Mouse (Mus musculus) intestine, postnatal 0 days (tissue): Measurements from ENCODE around the gene Atp6v0e. TPM values are rescaled to one million over a fixed set of nuclear protein-coding genes. Genes with fewer than 3 reads are reported as not detected.

Experiments
- ATAC-seq: fragments of 200-750 bp; cut with Nextera tagmentation; 2 replicates; pipeline ENCODE4 v1.8.0; 2017; ENCODE audit warnings: mild to moderate bottlenecking, moderate TSS enrichment, moderate library complexity
- H3K27ac ChIP-seq: fragments of 300-500 bp; sonication (generic); 2 replicates; pipeline ENCODE4 v1.5.1; 2014; ENCODE audit warnings: mild to moderate bottlenecking, low read depth, low read length, moderate library complexity
- H3K27me3 ChIP-seq: fragments of 300-500 bp; sonication (generic); replicated peaks from 2 replicates; pipeline ENCODE4 v1.6.1; 2014; ENCODE audit warnings: low read length, mixed read lengths; ENCODE audit not compliant: control insufficient read depth, insufficient read depth
- H3K36me3 ChIP-seq: fragments of 300-500 bp; sonication (generic); 2 replicates; pipeline ENCODE4 v1.6.1; 2014; ENCODE audit warnings: mild to moderate bottlenecking, moderate library complexity; ENCODE audit not compliant: control insufficient read depth, insufficient read depth
- H3K4me1 ChIP-seq: fragments of 300-500 bp; sonication (generic); replicated peaks from 2 replicates; pipeline ENCODE4 v1.6.1; 2014; ENCODE audit warnings: antibody characterized with exemption, low read length, mixed read lengths; ENCODE audit not compliant: control insufficient read depth, insufficient read depth
- H3K4me2 ChIP-seq: fragments of 300-500 bp; sonication (generic); replicated peaks from 2 replicates; pipeline ENCODE4 v1.6.1; 2014; ENCODE audit warnings: low read depth, mild to moderate bottlenecking, moderate library complexity
- H3K4me3 ChIP-seq: fragments of 300-500 bp; sonication (generic); 2 replicates; pipeline ENCODE4 v1.5.1; 2014; ENCODE audit warnings: low read depth, low read length
- H3K9ac ChIP-seq: fragments of 300-500 bp; sonication (generic); 2 replicates; pipeline ENCODE4 v1.6.1; 2014; ENCODE audit warnings: mild to moderate bottlenecking, low read depth, low read length
- H3K9me3 ChIP-seq: fragments of 300-500 bp; sonication (generic); 2 replicates; pipeline ENCODE4 v1.6.1; 2016; ENCODE audit warnings: mixed run types; ENCODE audit not compliant: control insufficient read depth
- CTCF ChIP-seq: sonication (generic); IDR thresholded peaks from 2 replicates; pipeline ENCODE4 v1.5.1; 2016; ENCODE audit warnings: low read depth, mild to moderate bottlenecking, control low read depth, antibody characterized with exemption, moderate library complexity
- WGBS: fragments of 180-500 bp; shearing (Covaris S2); extraction: QIAGEN DNeasy Blood & Tissue Kit; methylation state at CpG from one replicate; pipeline ENCODE4 v1.1.7; 2014; 5-methylcytosine and 5-hydroxymethylcytosine counted together
- polyA plus RNA-seq: library from polyadenylated mRNA; unstranded; fragments of >200 nt; fragmentation: Nextera tagmentation; extraction: Ambion mirVana; gene quantifications from 2 replicates; pipeline ENCODE4 v1.2.1, GENCODE M21; 2015

Gene Atp6v0e
- polyA plus RNA-seq, 1 experiment from 2014 or later, result 571 TPM

- WGBS, result 81% methylated on average over 9 of the region's 9 CpGs
- Histone ChIP-seq H3K36me3 (peaks cover 65% of the 10 kb centered on the region), H3K27me3 (no peaks in the 10 kb centered on the region), H3K27ac (no peak overlapping the region), H3K9ac (no peak overlapping the region), H3K4me1 (no peaks in the 10 kb centered on the region), H3K4me3 (no peak overlapping the region), H3K4me2 (no peak overlapping the region), H3K9me3 (no peaks in the 10 kb centered on the region)
- no peak for ATAC-seq
- no peak for TF ChIP-seq CTCF
These were observed 18.3 kb upstream of the Atp6v0e start for GRCm38 (mm10) chr17:26644509-26645410.

DNA sequence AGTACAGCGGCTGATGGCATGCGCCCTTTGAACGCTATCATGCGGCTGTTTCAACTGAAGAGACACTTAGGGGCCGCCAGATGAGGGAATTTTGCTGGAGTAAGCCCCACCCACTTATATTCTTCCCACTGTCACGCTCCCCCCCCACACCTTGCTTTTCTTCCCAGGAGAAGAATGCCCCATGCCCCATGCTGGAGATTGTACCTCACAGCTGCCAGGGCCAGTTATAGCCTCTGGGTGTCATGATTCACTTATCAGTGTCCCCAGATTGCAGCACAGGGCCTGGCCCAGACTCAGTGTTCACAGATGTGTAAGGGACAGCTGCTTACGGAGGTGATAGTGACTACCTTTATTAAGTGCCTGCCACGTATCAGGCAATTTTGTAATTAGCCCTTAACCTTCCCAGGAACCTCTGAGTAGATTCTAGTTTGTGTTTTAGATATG is 17.6 kb upstream of the Atp6v0e start:
- ATAC-seq, result no peak; the same call in 1 of the 2 replicates
- no peak overlapping the region for H3K9ac ChIP-seq
- H3K9me3 ChIP-seq, result no peaks in the 10 kb centered on the region
- no peak overlapping the region for H3K4me3 ChIP-seq
- TF ChIP-seq CTCF, result no peak
- no peak overlapping the region for H3K27ac ChIP-seq
- H3K27me3 ChIP-seq, result no peaks in the 10 kb centered on the region
- H3K36me3 ChIP-seq, result peaks cover 59% of the 10 kb centered on the region
- H3K4me1 ChIP-seq, result no peaks in the 10 kb centered on the region
- no peak overlapping the region for H3K4me2 ChIP-seq
- 82% methylated on average over 8 of the region's 8 CpGs for WGBS

GRCm38 (mm10) chr17:26647283-26647682 is 15.7 kb upstream of the Atp6v0e start:
- Histone ChIP-seq H3K9ac (no peak overlapping the region), H3K4me1 (no peaks in the 10 kb centered on the region), H3K4me2 (no peak overlapping the region), H3K27me3 (no peaks in the 10 kb centered on the region), H3K4me3 (no peak overlapping the region), H3K9me3 (no peaks in the 10 kb centered on the region), H3K36me3 (peaks cover 40% of the 10 kb centered on the region), H3K27ac (peak overlapping the region; percentile 21; the same call in 1 of the 2 replicates)
- TF ChIP-seq CTCF, result no peak
- WGBS, result 61% methylated on average over 13 of the region's 13 CpGs
- ATAC-seq, result no peak

GRCm38 (mm10) chr17:26649565-26649964 is 13.5 kb upstream of the Atp6v0e start:
- ATAC-seq, result no peak
- H3K27me3 ChIP-seq, result no peaks in the 10 kb centered on the region
- H3K9ac ChIP-seq, result no peak overlapping the region
- peak; percentile 52 for TF ChIP-seq CTCF
- H3K4me3 ChIP-seq, result no peak overlapping the region
- no peaks in the 10 kb centered on the region for H3K9me3 ChIP-seq
- no peaks in the 10 kb centered on the region for H3K4me1 ChIP-seq
- peaks cover 17% of the 10 kb centered on the region for H3K36me3 ChIP-seq
- WGBS, result 87% methylated on average over 4 of the region's 4 CpGs
- H3K27ac ChIP-seq, result no peak overlapping the region
- no peak overlapping the region for H3K4me2 ChIP-seq

- WGBS, result 76% methylated on average over 14 of the region's 14 CpGs
- ATAC-seq, result no peak
- peaks cover 20% of the 10 kb centered on the region for H3K36me3 ChIP-seq
- H3K4me3 ChIP-seq, result no peak overlapping the region
- H3K27me3 ChIP-seq, result no peaks in the 10 kb centered on the region
- H3K27ac ChIP-seq, result peak overlapping the region; percentile 31; the same call in 1 of the 2 replicates
- no peak overlapping the region for H3K9ac ChIP-seq
- no peaks in the 10 kb centered on the region for H3K9me3 ChIP-seq
- no peaks in the 10 kb centered on the region for H3K4me1 ChIP-seq
- H3K4me2 ChIP-seq, result no peak overlapping the region
- TF ChIP-seq CTCF, result peak; percentile 46
These were observed 12.3 kb upstream of the Atp6v0e start for GRCm38 (mm10) chr17:26650451-26651363.
